Mouse (Mus musculus) hindbrain, embryonic 13.5 days (tissue): ENCODE results near the gene Rnf145. TPM values are rescaled to one million over a fixed set of nuclear protein-coding genes. Genes with fewer than 3 reads are reported as not detected.

Experiments
- ATAC-seq: fragments of 200-750 bp; cut with Nextera tagmentation; 2 replicates; pipeline ENCODE4 v1.8.0; 2017; ENCODE audit warnings: moderate TSS enrichment; ENCODE audit not compliant: low FRiP score
- H3K27ac ChIP-seq: fragments of 300-500 bp; sonication (generic); 2 replicates; pipeline ENCODE4 v1.5.1; 2015; ENCODE audit warnings: inconsistent platforms, mild to moderate bottlenecking, moderate library complexity
- H3K27me3 ChIP-seq: fragments of 300-500 bp; sonication (generic); 2 replicates; pipeline ENCODE4 v1.6.1; 2015; ENCODE audit warnings: mild to moderate bottlenecking, inconsistent platforms
- H3K36me3 ChIP-seq: fragments of 300-500 bp; sonication (generic); 2 replicates; pipeline ENCODE4 v1.6.1; 2015; ENCODE audit warnings: mild to moderate bottlenecking, inconsistent platforms
- H3K4me1 ChIP-seq: fragments of 300-500 bp; sonication (generic); replicated peaks from 2 replicates; pipeline ENCODE4 v1.6.1; 2015; ENCODE audit warnings: inconsistent platforms
- H3K4me2 ChIP-seq: fragments of 300-500 bp; sonication (generic); 2 replicates; pipeline ENCODE4 v1.6.1; 2015; ENCODE audit warnings: inconsistent platforms, mild to moderate bottlenecking, moderate library complexity
- H3K4me3 ChIP-seq: fragments of 300-500 bp; sonication (generic); 2 replicates; pipeline ENCODE4 v1.5.1; 2015; ENCODE audit warnings: mild to moderate bottlenecking, inconsistent platforms
- H3K9ac ChIP-seq: fragments of 300-500 bp; sonication (generic); 2 replicates; pipeline ENCODE4 v1.6.1; 2015; ENCODE audit warnings: mild to moderate bottlenecking, inconsistent platforms
- H3K9me3 ChIP-seq: fragments of 300-500 bp; sonication (generic); 2 replicates; pipeline ENCODE4 v1.6.1; 2016; ENCODE audit warnings: inconsistent platforms
- WGBS: fragments of 180-500 bp; shearing (Covaris S2); methylation state at CpG from one replicate; pipeline ENCODE4 v1.1.7; 2015; 5-methylcytosine and 5-hydroxymethylcytosine counted together
- polyA plus RNA-seq: library from polyadenylated mRNA; unstranded; fragments of >200 nt; fragmentation: Nextera tagmentation; extraction: Ambion mirVana; gene quantifications from 2 replicates; pipeline ENCODE4 v1.2.1, GENCODE M21; 2015

The Rnf145 gene
- polyA plus RNA-seq, 1 experiment from 2014 or later = 111 TPM

DNA sequence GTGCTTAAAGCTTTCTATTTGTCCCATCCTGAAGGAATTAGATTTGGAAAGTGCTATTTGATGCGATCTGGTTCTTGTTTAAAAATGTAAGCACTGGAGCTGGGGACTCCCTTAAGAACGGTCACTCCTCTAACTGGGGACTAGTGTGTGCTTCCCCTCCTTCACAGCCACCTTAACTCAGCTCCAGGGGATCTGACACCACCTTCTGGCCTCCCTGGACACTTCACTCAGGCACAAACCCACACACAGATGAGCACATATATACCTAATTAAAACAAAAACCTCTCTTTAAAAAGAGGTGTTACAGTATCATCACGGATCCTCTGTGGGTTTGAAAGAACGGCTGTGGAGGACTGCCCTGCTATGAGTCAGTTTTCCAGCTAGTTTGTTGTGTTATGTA, 23.0 kb downstream of the Rnf145 start:
- H3K9me3 ChIP-seq = no peaks in the 10 kb centered on the region
- no peak overlapping the region for H3K4me3 ChIP-seq
- H3K27me3 ChIP-seq = no peaks in the 10 kb centered on the region
- no peak overlapping the region for H3K9ac ChIP-seq
- no peak overlapping the region for H3K27ac ChIP-seq
- peaks cover 53% of the 10 kb centered on the region for H3K36me3 ChIP-seq
- no peak overlapping the region for H3K4me2 ChIP-seq
- no peak for ATAC-seq
- 96% methylated on average over 4 of the region's 4 CpGs for WGBS
- peaks cover 18% of the 10 kb centered on the region for H3K4me1 ChIP-seq

DNA sequence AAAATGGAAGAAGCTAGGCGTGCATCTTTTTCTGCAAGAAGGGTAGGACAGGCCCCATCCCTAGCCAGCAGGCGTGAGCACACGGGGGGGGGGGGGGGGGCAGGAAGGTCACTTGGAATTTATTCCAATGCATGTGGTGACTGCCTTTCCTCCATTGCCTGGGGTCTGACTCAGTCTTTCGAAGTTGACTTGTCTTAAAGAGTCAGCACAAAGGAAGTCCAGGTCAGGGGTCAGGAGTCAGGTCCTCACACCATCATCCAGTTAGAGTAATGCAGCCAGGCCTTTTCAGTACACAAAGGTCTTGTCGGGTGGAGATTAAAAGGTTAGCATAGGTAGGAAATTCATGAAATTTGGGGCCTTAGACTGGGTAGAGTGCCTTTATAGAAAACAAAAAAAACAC, 24.8 kb downstream of the Rnf145 start:
- Histone ChIP-seq H3K9me3 (no peaks in the 10 kb centered on the region), H3K9ac (no peak overlapping the region), H3K27me3 (no peaks in the 10 kb centered on the region), H3K4me3 (no peak overlapping the region), H3K36me3 (peaks cover 55% of the 10 kb centered on the region), H3K27ac (no peak overlapping the region), H3K4me2 (no peak overlapping the region), H3K4me1 (peaks cover 13% of the 10 kb centered on the region)
- 58% methylated on average over 5 of the region's 5 CpGs for WGBS
- no peak for ATAC-seq

DNA sequence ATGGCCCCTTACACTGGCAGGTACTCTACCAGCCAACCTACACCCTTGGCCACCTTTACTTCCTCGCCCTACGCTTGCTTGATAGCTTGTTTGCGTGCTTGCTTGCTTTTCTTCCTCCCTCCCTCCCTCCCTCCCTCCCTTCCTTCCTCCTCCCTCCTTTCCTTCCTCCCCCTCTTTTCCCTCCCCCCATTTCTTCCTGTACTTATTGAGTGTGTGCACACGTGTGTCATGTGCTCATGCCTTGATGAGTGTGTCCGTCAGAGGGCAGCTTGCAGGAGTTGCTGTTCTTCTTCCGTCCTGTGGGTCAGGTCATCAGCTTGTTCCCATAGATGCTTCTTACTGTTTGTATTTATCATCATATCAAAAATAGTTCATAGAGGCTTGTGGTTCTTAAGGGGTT, 25.2 kb downstream of the Rnf145 start:
- Histone ChIP-seq H3K9me3 (no peaks in the 10 kb centered on the region), H3K4me1 (peaks cover 9% of the 10 kb centered on the region), H3K36me3 (peaks cover 58% of the 10 kb centered on the region), H3K9ac (no peak overlapping the region), H3K27ac (no peak overlapping the region), H3K4me2 (no peak overlapping the region), H3K4me3 (no peak overlapping the region), H3K27me3 (no peaks in the 10 kb centered on the region)
- 86% methylated on average over 6 of the region's 6 CpGs for WGBS
- no peak for ATAC-seq

DNA sequence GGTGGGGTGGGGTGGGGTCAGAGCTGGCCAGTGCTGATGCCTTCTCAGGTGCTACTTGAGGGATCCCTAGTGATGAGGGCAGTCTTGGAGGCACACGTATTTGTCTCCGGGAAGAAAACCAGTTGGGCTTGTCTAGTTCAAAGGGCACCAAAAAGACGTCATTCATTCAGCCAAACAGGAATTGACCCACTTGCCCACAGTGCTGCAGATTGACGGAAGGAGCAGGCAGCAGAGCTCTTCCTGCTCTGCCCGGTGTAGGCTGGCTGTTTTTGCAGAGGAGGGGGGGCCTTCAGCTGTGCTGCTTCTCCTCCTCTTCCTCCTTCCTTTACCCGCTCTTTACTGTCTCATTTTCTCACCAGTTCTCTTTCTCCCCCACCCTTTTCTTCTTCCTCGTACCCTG, 26.4 kb downstream of the Rnf145 start:
- 67% methylated on average over 7 of the region's 7 CpGs for WGBS
- no peaks in the 10 kb centered on the region for H3K27me3 ChIP-seq
- no peaks in the 10 kb centered on the region for H3K4me1 ChIP-seq
- peaks cover 69% of the 10 kb centered on the region for H3K36me3 ChIP-seq
- no peak overlapping the region for H3K4me2 ChIP-seq
- no peak for ATAC-seq
- no peak overlapping the region for H3K4me3 ChIP-seq
- no peak overlapping the region for H3K27ac ChIP-seq
- H3K9me3 ChIP-seq = no peaks in the 10 kb centered on the region
- H3K9ac ChIP-seq = no peak overlapping the region

DNA sequence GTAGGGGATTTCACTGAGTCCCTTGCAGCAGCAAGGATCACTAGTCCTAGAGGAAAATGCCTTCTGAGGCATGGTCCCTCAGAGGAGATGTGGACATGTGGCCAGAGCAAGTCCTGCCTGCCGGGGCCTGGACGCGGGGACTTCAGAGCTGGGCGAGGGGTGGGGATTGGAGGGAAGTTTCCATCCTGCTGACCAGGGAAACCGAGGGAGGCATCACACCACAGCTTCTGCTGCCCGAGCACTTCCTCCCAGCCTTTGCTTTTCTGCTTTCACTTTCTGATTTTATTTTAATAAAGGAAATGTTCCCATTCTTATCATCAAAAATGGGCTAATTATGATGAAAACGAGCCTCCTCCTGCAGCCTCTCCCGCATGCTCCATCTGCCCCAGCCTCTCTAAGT, 27.5 kb downstream of the Rnf145 start:
- Histone ChIP-seq H3K4me1 (no peaks in the 10 kb centered on the region), H3K9me3 (no peaks in the 10 kb centered on the region), H3K36me3 (peaks cover 80% of the 10 kb centered on the region), H3K4me3 (no peak overlapping the region), H3K27me3 (no peaks in the 10 kb centered on the region), H3K27ac (no peak overlapping the region), H3K4me2 (no peak overlapping the region), H3K9ac (no peak overlapping the region)
- ATAC-seq = no peak
- WGBS = 89% methylated on average over 8 of the region's 8 CpGs

DNA sequence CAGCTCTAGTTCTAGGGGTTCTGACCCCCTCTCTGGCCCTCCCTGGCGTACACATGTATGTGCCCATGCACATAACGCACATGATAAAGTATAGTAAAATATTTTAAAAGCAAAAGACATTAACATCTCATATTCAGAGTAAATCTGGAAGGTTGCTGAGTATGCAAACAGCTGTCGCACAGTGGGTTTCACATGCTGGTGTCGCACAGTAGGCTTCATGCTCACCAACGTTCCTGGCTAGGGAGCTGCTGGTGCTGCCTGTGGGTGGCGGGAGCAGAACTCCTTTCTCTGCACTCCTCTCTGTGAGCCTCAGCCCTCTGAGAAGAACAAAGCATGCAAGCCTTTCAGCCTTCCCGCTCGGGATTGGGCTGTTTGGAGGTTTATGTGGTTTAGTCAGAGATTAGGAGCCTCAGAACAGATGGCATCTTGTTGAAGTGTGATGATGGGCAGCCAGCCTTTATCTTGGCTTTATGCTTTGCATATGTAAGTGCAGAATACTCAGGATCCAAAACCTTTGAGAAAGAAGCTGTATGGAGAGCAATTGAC, 29.0 kb downstream of the Rnf145 start:
- H3K9ac ChIP-seq = no peak overlapping the region
- peaks cover 86% of the 10 kb centered on the region for H3K36me3 ChIP-seq
- no peaks in the 10 kb centered on the region for H3K27me3 ChIP-seq
- no peak overlapping the region for H3K27ac ChIP-seq
- no peaks in the 10 kb centered on the region for H3K9me3 ChIP-seq
- no peak for ATAC-seq
- H3K4me1 ChIP-seq = no peaks in the 10 kb centered on the region
- no peak overlapping the region for H3K4me3 ChIP-seq
- WGBS = 88% methylated on average over 8 of the region's 8 CpGs
- H3K4me2 ChIP-seq = no peak overlapping the region

DNA sequence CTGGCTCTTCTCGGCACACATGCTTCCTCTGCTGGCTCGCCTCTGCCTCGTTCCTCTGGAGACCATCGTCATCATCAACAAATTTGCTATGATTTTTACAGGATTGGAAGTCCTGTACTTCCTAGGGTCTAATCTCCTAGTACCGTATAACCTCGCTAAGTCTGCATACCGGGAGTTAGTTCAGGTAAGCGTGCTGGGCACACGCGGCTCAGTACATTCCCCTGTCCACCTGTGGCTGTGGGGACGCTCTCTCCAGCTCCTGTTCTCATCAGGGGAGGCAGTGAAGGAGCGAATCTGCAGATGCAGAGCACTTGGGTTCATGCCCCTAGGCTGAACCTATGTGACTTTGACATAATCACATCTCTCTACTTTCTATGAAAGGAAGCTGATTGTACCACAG, 30.1 kb downstream of the Rnf145 start:
- H3K27me3 ChIP-seq = no peaks in the 10 kb centered on the region
- no peaks in the 10 kb centered on the region for H3K9me3 ChIP-seq
- no peak overlapping the region for H3K4me3 ChIP-seq
- 98% methylated on average over 12 of the region's 12 CpGs for WGBS
- H3K27ac ChIP-seq = no peak overlapping the region
- H3K36me3 ChIP-seq = peaks cover 86% of the 10 kb centered on the region
- no peak for ATAC-seq
- H3K4me2 ChIP-seq = no peak overlapping the region
- no peak overlapping the region for H3K9ac ChIP-seq
- H3K4me1 ChIP-seq = no peaks in the 10 kb centered on the region

DNA sequence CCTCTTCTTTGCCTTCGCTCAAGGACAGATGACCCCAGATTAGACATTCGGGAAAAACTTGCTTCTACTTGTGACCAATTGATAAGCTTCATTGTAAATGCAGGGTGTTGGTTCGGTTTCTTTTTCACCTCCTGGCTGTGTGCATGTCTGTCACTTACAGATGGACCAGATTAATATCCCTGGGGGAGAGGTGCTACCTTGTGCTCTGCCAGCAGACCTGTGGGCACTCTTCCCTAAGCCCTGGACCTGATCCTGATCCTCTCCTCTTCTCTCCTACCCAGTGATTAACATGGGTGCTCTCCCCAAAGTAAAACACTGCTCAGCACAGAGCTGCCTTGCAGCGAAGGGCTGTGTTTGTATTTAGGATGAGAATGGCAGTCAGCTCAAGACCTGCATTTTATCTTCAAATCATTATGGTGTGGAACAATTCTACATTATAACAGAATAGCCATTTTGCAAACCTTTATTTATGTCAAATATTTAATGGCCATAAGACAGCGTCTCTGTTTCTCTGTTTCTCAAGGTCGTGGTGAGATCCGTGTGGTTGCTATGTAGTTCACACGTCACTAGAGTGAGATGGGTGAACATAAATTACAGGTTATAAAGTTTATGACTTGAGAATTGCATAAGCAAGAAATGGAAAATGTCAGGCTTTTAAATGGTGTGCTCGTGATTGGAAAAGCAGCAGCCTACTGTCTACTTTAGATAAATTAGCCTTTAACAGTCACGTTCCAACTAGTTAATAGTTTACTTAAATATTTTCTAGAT, 30.9 kb downstream of the Rnf145 start:
- WGBS = 95% methylated on average over 10 of the region's 10 CpGs
- ATAC-seq = no peak
- Histone ChIP-seq H3K9me3 (no peaks in the 10 kb centered on the region), H3K9ac (no peak overlapping the region), H3K4me3 (no peak overlapping the region), H3K27ac (no peak overlapping the region), H3K4me1 (no peaks in the 10 kb centered on the region; the same call in 1 of the 2 replicates), H3K27me3 (no peaks in the 10 kb centered on the region), H3K4me2 (no peak overlapping the region), H3K36me3 (peaks cover 78% of the 10 kb centered on the region)

DNA sequence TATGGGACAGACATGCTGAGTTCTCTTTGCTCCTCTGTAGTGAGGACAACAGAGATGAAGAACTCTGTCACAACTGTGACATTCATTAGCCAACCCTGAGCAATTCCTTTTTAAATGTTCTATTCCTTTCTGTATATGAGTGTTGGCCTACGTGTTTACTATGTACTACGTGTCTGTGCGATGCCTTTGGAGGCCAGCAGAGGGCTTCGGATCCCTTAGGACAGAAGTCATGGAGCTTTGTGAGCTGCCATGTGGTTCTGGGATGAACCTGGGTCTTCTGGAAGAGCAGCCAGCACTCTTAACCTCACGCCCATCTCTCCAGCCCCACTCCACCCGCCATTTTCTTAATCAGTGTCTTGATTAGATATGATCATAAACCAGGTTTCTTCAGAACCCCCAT, 32.2 kb downstream of the Rnf145 start:
- no peaks in the 10 kb centered on the region; the same call in 1 of the 2 replicates for H3K4me1 ChIP-seq
- H3K27me3 ChIP-seq = no peaks in the 10 kb centered on the region
- 91% methylated on average over 6 of the region's 6 CpGs for WGBS
- H3K9ac ChIP-seq = no peak overlapping the region
- H3K4me3 ChIP-seq = no peak overlapping the region
- peaks cover 72% of the 10 kb centered on the region for H3K36me3 ChIP-seq
- H3K27ac ChIP-seq = no peak overlapping the region
- H3K9me3 ChIP-seq = no peaks in the 10 kb centered on the region
- no peak for ATAC-seq
- H3K4me2 ChIP-seq = no peak overlapping the region

DNA sequence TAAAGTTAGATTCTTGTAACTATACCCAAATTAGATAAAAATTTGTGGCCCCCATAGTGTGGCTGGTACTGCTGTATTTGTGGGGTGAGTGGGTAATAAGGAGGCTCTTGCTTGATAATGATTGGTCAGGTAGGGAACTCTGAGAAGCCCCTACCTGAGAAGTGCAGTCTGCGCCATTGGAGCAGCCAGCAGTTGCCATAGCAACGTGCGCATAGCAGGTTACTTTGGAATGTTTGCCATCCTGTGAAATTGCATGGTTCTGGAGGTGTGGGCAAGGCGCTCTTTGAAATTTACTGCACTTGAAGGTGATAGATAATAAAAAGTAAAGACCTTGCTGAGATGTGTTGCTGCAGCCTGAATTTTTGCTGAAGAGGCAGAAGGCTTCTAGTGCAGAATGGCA, 35.6 kb downstream of the Rnf145 start:
- Histone ChIP-seq H3K4me2 (no peak overlapping the region), H3K4me1 (no peaks in the 10 kb centered on the region; the same call in 1 of the 2 replicates), H3K9me3 (no peaks in the 10 kb centered on the region), H3K4me3 (no peak overlapping the region), H3K9ac (no peak overlapping the region), H3K27me3 (no peaks in the 10 kb centered on the region), H3K36me3 (peaks cover 71% of the 10 kb centered on the region), H3K27ac (no peak overlapping the region)
- no peak for ATAC-seq
- WGBS = 91% methylated on average over 4 of the region's 4 CpGs

DNA sequence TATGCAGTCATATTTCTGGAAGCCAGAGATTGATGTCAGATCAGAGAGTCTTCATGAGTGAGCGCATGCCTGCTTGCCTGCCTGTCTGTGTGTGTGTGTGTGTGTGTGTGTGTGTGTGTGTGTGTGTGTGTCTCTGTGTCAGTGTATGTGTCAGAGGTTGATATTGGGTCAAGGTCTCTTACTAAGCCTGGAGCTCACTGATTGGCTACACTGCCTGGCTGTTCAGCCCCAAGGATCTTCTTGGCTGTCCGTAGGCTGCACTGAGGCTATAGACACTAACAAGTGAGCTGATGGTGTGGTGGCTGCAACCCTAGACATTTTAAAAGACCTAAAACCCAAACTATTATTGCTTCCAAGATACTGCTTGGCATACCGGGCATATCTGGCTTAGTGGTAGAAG, 39.8 kb downstream of the Rnf145 start:
- no peaks in the 10 kb centered on the region; the same call in 1 of the 2 replicates for H3K4me1 ChIP-seq
- WGBS = 93% methylated on average over 3 of the region's 3 CpGs
- no peak for ATAC-seq
- H3K36me3 ChIP-seq = peaks cover 69% of the 10 kb centered on the region
- no peak overlapping the region for H3K4me2 ChIP-seq
- H3K27ac ChIP-seq = no peak overlapping the region
- H3K9me3 ChIP-seq = no peaks in the 10 kb centered on the region
- H3K9ac ChIP-seq = no peak overlapping the region
- H3K27me3 ChIP-seq = no peaks in the 10 kb centered on the region
- H3K4me3 ChIP-seq = no peak overlapping the region

DNA sequence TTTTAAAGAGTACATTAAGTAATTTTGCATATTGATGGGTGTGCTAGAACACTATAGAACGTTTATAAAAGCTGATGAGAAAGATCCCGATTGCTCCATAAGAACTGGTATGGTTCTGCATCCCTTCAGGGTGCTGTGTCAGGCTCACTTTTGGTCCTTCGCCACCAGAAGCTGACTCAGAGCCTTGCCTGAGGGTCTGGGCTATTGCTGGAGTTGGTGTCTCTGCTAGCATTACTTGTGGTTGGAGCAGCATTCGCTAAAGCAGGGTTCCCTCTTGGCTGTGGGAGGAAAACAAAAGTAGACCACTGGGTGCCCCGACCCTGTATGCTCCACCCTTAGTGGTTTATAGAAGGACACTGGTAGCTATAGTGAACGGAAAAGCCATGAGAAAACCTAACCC, 40.7 kb downstream of the Rnf145 start:
- Histone ChIP-seq H3K9me3 (no peaks in the 10 kb centered on the region), H3K4me2 (no peak overlapping the region), H3K27ac (no peak overlapping the region), H3K4me1 (no peaks in the 10 kb centered on the region), H3K9ac (no peak overlapping the region), H3K4me3 (no peak overlapping the region), H3K36me3 (peaks cover 76% of the 10 kb centered on the region), H3K27me3 (no peaks in the 10 kb centered on the region)
- WGBS = 92% methylated on average over 6 of the region's 6 CpGs
- no peak for ATAC-seq

DNA sequence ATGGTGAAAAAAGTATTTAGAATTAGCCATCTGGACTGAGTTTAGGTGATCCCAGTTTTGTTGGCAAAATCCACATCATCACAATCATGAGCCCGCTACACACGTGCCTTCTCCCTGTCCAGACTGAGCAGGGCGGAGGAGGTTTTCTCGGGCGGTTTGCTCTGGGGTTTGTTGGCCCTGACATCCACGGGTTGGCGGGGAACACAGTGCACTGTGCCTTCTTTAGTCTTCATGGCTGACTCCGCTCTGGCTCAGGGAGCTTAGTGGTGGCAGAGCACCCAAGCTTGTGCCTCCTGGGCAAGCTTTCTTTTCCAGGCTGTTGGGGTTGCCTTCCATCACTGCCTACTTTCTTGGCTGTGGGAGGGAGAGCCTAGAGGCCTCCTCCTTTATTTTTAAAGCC, 41.6 kb downstream of the Rnf145 start:
- no peak overlapping the region for H3K9ac ChIP-seq
- no peak for ATAC-seq
- no peak overlapping the region for H3K4me2 ChIP-seq
- H3K9me3 ChIP-seq = no peaks in the 10 kb centered on the region
- no peak overlapping the region for H3K27ac ChIP-seq
- H3K4me1 ChIP-seq = no peaks in the 10 kb centered on the region
- H3K4me3 ChIP-seq = no peak overlapping the region
- H3K27me3 ChIP-seq = no peaks in the 10 kb centered on the region
- peaks cover 81% of the 10 kb centered on the region for H3K36me3 ChIP-seq
- 97% methylated on average over 8 of the region's 8 CpGs for WGBS
